Mouse (Mus musculus) effector memory CD4-positive, alpha-beta T cell, adult 7 months (primary cell): ENCODE data around the gene Kif5c. TPM values are rescaled to one million over a fixed set of nuclear protein-coding genes. Genes with fewer than 3 reads are reported as not detected.

Experiments
- polyA plus RNA-seq: library from polyadenylated mRNA; unstranded; fragments of 100-300 nt; shearing (Covaris generic); gene quantifications from one replicate; pipeline ENCODE4 v1.2.1, GENCODE M21; 2017

Kif5c gene
- polyA plus RNA-seq: 4.6 TPM

GRCm38 (mm10) chr2:49618829-49619718 lies at the start of gene Kif5c:
Gene Kif5c (plus strand): TSS chr2:49619298.

GRCm38 (mm10) chr2:49787376-49788050 lies 168.4 kb downstream of the Kif5c start, which contains the start of gene Lypd6b:
Gene Lypd6b (plus strand): TSS chr2:49787688.

Other genes with a start within 250 kb of the Kif5c start
- 6.4 TPM for gene Epc2, start 167.8 kb upstream of the Kif5c start, polyA plus RNA-seq
- 5.7 TPM for gene Lypd6b, start 168.4 kb downstream of the Kif5c start, polyA plus RNA-seq